Comparison of ENCODE assay signal across 16 mouse cellular contexts in genomic region chr2:60090280-60090679, GRCm38 (mm10).
DNase-seq lines count a peak whose midpoint lies in the region; ATAC-seq and TF ChIP-seq lines count a peak whose summit lies in the region.
"Had no signal": no experiment of that assay in that cellular context is flagged by ENCODE, and none has a peak within 500 bp of the region (broad histone marks: within the 10 kb centered on the region; RNA-seq: fewer than 3 reads in every experiment).

No protein-coding gene starts in this region.

- peak; percentile 83 for DNase-seq in liver, adult 2 months (ENCODE audit: extremely low read depth, low read depth, low spot score)
- DNase-seq in liver = no peak
- DNase-seq in liver, embryonic 14.5 days (ENCODE audit: low read depth in 3 of 3, low spot score in 3 of 3) = no peak
- DNase-seq in testis, postnatal 14 days (ENCODE audit: low spot score) = no peak
- DNase-seq in ovary, postnatal 36 days (ENCODE audit: low spot score) = no peak
- DNase-seq in heart, postnatal 36 days = no peak
- DNase-seq: adrenal gland, adult 8-10 months; cerebellum, postnatal 25 days; heart, adult 2 months; heart, postnatal 14 days; lung, postnatal 36 days had no signal

- TF ChIP-seq CTCF in liver, adult 2 months (IDR thresholded peaks at IDR 0.05; ENCODE audit: low read depth, low read length) = no peak
- no peak for TF ChIP-seq CTCF in liver, embryonic 14.5 days (IDR thresholded peaks at IDR 0.05; ENCODE audit: low read depth)

- H3K9ac ChIP-seq in liver, adult 2 months (ENCODE audit: low read depth, low read length) = no peak overlapping the region; the same call in 1 of the 2 replicates
- H3K9ac ChIP-seq in hindbrain, embryonic 12.5 days = no peak overlapping the region
- H3K9ac ChIP-seq in liver, embryonic 14.5 days (replicated peaks) = no peak overlapping the region
- H3K9ac ChIP-seq in neural tube, embryonic 14.5 days (replicated peaks; ENCODE audit: low read depth, low read length) = 0 out of 2 replicates have a peak overlapping the region, but pooled peaks have one; percentile 12
- H3K9ac ChIP-seq: embryonic facial prominence, embryonic 13.5 days had no signal

- H3K4me1 ChIP-seq in liver, adult 2 months (ENCODE audit: control insufficient read depth, insufficient read depth, low read length) = peaks cover 8% of the 10 kb centered on the region; the same call in 1 of the 2 replicates
- H3K4me1 ChIP-seq in hindbrain, embryonic 12.5 days = peaks cover 11% of the 10 kb centered on the region
- H3K4me1 ChIP-seq in liver, embryonic 14.5 days (replicated peaks; ENCODE audit: control insufficient read depth in 2 of 2, insufficient read depth in 2 of 2, low read length in 1 of 2) = peaks cover 0 to 3% of the 10 kb centered on the region in 2 experiments; a peak in 1 of 4 replicates
- H3K4me1 ChIP-seq in neural tube, embryonic 14.5 days (ENCODE audit: control insufficient read depth, insufficient read depth, low read length) = peaks cover 11% of the 10 kb centered on the region; the same call in 1 of the 2 replicates

- no peaks in the 10 kb centered on the region for H3K36me3 ChIP-seq in liver, adult 2 months (ENCODE audit: control insufficient read depth, insufficient read depth, low read length)
- H3K36me3 ChIP-seq in hindbrain, embryonic 12.5 days = no peaks in the 10 kb centered on the region
- H3K36me3 ChIP-seq in liver, embryonic 14.5 days (replicated peaks; ENCODE audit: control insufficient read depth, insufficient read depth, low read depth) = no peaks in the 10 kb centered on the region
- no peaks in the 10 kb centered on the region for H3K36me3 ChIP-seq in neural tube, embryonic 14.5 days (ENCODE audit: control insufficient read depth, insufficient read depth, low read length)

- peak overlapping the region; percentile 34 for H3K4me3 ChIP-seq in liver, adult 2 months (ENCODE audit: insufficient read depth, low read depth, low read length)
- no peak overlapping the region for H3K4me3 ChIP-seq in hindbrain, embryonic 12.5 days
- no peak overlapping the region for H3K4me3 ChIP-seq in liver, embryonic 14.5 days (ENCODE audit: insufficient read depth in 1 of 2, low read depth in 2 of 2, low read length in 2 of 2)
- H3K4me3 ChIP-seq in neural tube, embryonic 14.5 days (ENCODE audit: low read depth, low read length) = no peak overlapping the region
- H3K4me3 ChIP-seq: embryonic facial prominence, embryonic 13.5 days; heart, adult 2 months; left cerebral cortex, adult 2 months; myocyte had no signal

- H3K4me2 ChIP-seq in hindbrain, embryonic 12.5 days (replicated peaks) = 0 out of 2 replicates have a peak overlapping the region, but pooled peaks have one; percentile 24
- H3K4me2 ChIP-seq in liver, embryonic 14.5 days (ENCODE audit: low read depth) = peak overlapping the region; percentile 11; the same call in 1 of the 2 replicates
- H3K4me2 ChIP-seq in neural tube, embryonic 14.5 days (ENCODE audit: low read depth, low read length) = peak overlapping the region; percentile 36; the same call in 1 of the 2 replicates
- H3K4me2 ChIP-seq: embryonic facial prominence, embryonic 13.5 days had no signal

- no peaks in the 10 kb centered on the region for H3K27me3 ChIP-seq in liver, adult 2 months (ENCODE audit: control insufficient read depth, insufficient read depth, low read length)
- no peaks in the 10 kb centered on the region for H3K27me3 ChIP-seq in hindbrain, embryonic 12.5 days
- no peaks in the 10 kb centered on the region for H3K27me3 ChIP-seq in liver, embryonic 14.5 days (ENCODE audit: control insufficient read depth, insufficient read depth, low read length)
- H3K27me3 ChIP-seq in neural tube, embryonic 14.5 days (ENCODE audit: control insufficient read depth, insufficient read depth, low read length) = no peaks in the 10 kb centered on the region
- H3K27me3 ChIP-seq: embryonic facial prominence, embryonic 13.5 days had no signal

- peak; percentile 65 for ATAC-seq in hindbrain, embryonic 12.5 days (ENCODE audit: low FRiP score)
- ATAC-seq in liver, embryonic 14.5 days (ENCODE audit: insufficient read depth) = no peak
- ATAC-seq in neural tube, embryonic 14.5 days (ENCODE audit: low read depth) = peak; percentile 66

- H3K27ac ChIP-seq in liver, adult 2 months (replicated peaks; ENCODE audit: insufficient read depth, low read depth, low read length) = peak overlapping the region; percentile 87
- H3K27ac ChIP-seq in hindbrain, embryonic 12.5 days = peak overlapping the region; percentile 7; the same call in 1 of the 2 replicates
- H3K27ac ChIP-seq in liver, embryonic 14.5 days = no peak overlapping the region
- H3K27ac ChIP-seq in neural tube, embryonic 14.5 days (ENCODE audit: low read depth, low read length) = peak overlapping the region; percentile 61; the same call in 1 of the 2 replicates
- H3K27ac ChIP-seq: embryonic facial prominence, embryonic 13.5 days had no signal

- 14% methylated on average over 6 of the region's 6 CpGs for WGBS in liver, adult 2 months
- 32% methylated on average over 6 of the region's 6 CpGs for WGBS in hindbrain, embryonic 12.5 days
- WGBS in liver, embryonic 14.5 days (ENCODE audit: insufficient replicate concordance) = 68% methylated on average over 6 of the region's 6 CpGs
- 26% methylated on average over 6 of the region's 6 CpGs for WGBS in neural tube, embryonic 14.5 days

- TF ChIP-seq POLR2A in liver, adult 2 months (IDR thresholded peaks at IDR 0.05; ENCODE audit: extremely low read depth, insufficient read depth, low read length) = no peak

- intact Hi-C loops in heart, postnatal 36 days (cut with DNase I) = no loop called here

- no peak for TF ChIP-seq EP300 in liver, embryonic 14.5 days (IDR thresholded peaks at IDR 0.05; ENCODE audit: low read depth)

- H3K9me3 ChIP-seq in hindbrain, embryonic 12.5 days (replicated peaks) = no peaks in the 10 kb centered on the region
- no peaks in the 10 kb centered on the region for H3K9me3 ChIP-seq in liver, embryonic 14.5 days (ENCODE audit: control insufficient read depth, low read length)
- no peaks in the 10 kb centered on the region for H3K9me3 ChIP-seq in neural tube, embryonic 14.5 days (ENCODE audit: control insufficient read depth, low read length)
- H3K9me3 ChIP-seq: embryonic facial prominence, embryonic 13.5 days had no signal

- H3K79me2 ChIP-seq in liver, adult 2 months (ENCODE audit: control insufficient read depth, insufficient read depth, low read length) = peaks cover 9% of the 10 kb centered on the region
